Comparison of ENCODE assay signal across 9 mouse cellular contexts in genomic region chr9:45139082-45139481, GRCm38 (mm10). TPM values are rescaled to one million over a fixed set of nuclear protein-coding genes. Genes with fewer than 3 reads are reported as not detected.
DNase-seq lines count a peak whose midpoint lies in the region; ATAC-seq and TF ChIP-seq lines count a peak whose summit lies in the region.
"Had no signal": no experiment of that assay in that cellular context is flagged by ENCODE, and none has a peak within 500 bp of the region (broad histone marks: within the 10 kb centered on the region; RNA-seq: fewer than 3 reads in every experiment).

No protein-coding gene starts in this region.

- peak overlapping the region; percentile 75 for H3K27ac ChIP-seq in kidney, adult 2 months (ENCODE audit: insufficient read depth, low read depth, low read length)
- H3K27ac ChIP-seq in embryonic facial prominence, embryonic 11.5 days (replicated peaks; ENCODE audit: low read depth, low read length), result no peak overlapping the region
- no peak overlapping the region for H3K27ac ChIP-seq in hindbrain, embryonic 15.5 days (replicated peaks)
- no peak overlapping the region for H3K27ac ChIP-seq in midbrain, embryonic 14.5 days (replicated peaks; ENCODE audit: low read depth, low read length)

- H3K36me3 ChIP-seq in kidney, adult 2 months (ENCODE audit: control insufficient read depth, insufficient read depth, low read length), result no peaks in the 10 kb centered on the region
- H3K36me3 ChIP-seq in embryonic facial prominence, embryonic 11.5 days (replicated peaks; ENCODE audit: control insufficient read depth, insufficient read depth, low read depth, low read length), result no peaks in the 10 kb centered on the region
- H3K36me3 ChIP-seq in hindbrain, embryonic 15.5 days, result no peaks in the 10 kb centered on the region
- H3K36me3 ChIP-seq in midbrain, embryonic 14.5 days (ENCODE audit: control insufficient read depth, insufficient read depth, low read length), result no peaks in the 10 kb centered on the region

- no peak for TF ChIP-seq CTCF in kidney, adult 2 months (conservative IDR thresholded peaks at IDR 0.05; ENCODE audit: insufficient read depth, insufficient read length, low read depth, low read length)

- no peaks in the 10 kb centered on the region; the same call in 1 of the 2 replicates for H3K4me1 ChIP-seq in kidney, adult 2 months (ENCODE audit: control insufficient read depth, insufficient read depth, low read length)
- H3K4me1 ChIP-seq in embryonic facial prominence, embryonic 11.5 days (ENCODE audit: control insufficient read depth, insufficient read depth, low read length), result peaks cover 6% of the 10 kb centered on the region
- peaks cover 17% of the 10 kb centered on the region for H3K4me1 ChIP-seq in hindbrain, embryonic 15.5 days (replicated peaks)
- H3K4me1 ChIP-seq in midbrain, embryonic 14.5 days (ENCODE audit: control insufficient read depth, insufficient read depth, low read length), result peaks cover 7% of the 10 kb centered on the region; the same call in 1 of the 2 replicates

- H3K9me3 ChIP-seq in embryonic facial prominence, embryonic 11.5 days (replicated peaks; ENCODE audit: control insufficient read depth, low read length), result no peaks in the 10 kb centered on the region
- no peaks in the 10 kb centered on the region for H3K9me3 ChIP-seq in hindbrain, embryonic 15.5 days
- no peaks in the 10 kb centered on the region for H3K9me3 ChIP-seq in midbrain, embryonic 14.5 days (ENCODE audit: control insufficient read depth, low read length)

- no peak for TF ChIP-seq POLR2A in kidney, adult 2 months (IDR thresholded peaks at IDR 0.05; ENCODE audit: low read depth, low read length)

- no peak for ATAC-seq in embryonic facial prominence, embryonic 11.5 days (replicated peaks; ENCODE audit: insufficient number of reproducible peaks, low FRiP score, low TSS enrichment, low read depth)
- no peak for ATAC-seq in hindbrain, embryonic 15.5 days (ENCODE audit: low FRiP score, low read depth)
- ATAC-seq in midbrain, embryonic 14.5 days (ENCODE audit: low FRiP score, low TSS enrichment), result no peak

- 18% methylated on average over 7 of the region's 7 CpGs for WGBS in kidney, adult 2 months
- WGBS in embryonic facial prominence, embryonic 11.5 days, result 5% methylated on average over 7 of the region's 7 CpGs
- 2% methylated on average over 7 of the region's 7 CpGs for WGBS in hindbrain, embryonic 15.5 days
- 3% methylated on average over 7 of the region's 7 CpGs for WGBS in midbrain, embryonic 14.5 days

- H3K27me3 ChIP-seq in kidney, adult 2 months (replicated peaks; ENCODE audit: control insufficient read depth, insufficient read depth, low read length), result peaks cover 4% of the 10 kb centered on the region; the same call in 1 of the 2 replicates
- H3K27me3 ChIP-seq in embryonic facial prominence, embryonic 11.5 days (ENCODE audit: control insufficient read depth, insufficient read depth, low read length), result peaks cover 44% of the 10 kb centered on the region
- H3K27me3 ChIP-seq in hindbrain, embryonic 15.5 days, result peaks cover 88% of the 10 kb centered on the region
- H3K27me3 ChIP-seq in midbrain, embryonic 14.5 days (ENCODE audit: control insufficient read depth, insufficient read depth, low read length), result peaks cover 82% of the 10 kb centered on the region

- intact Hi-C loops in left cerebral cortex, postnatal 10 days (cut with DNase I), result no loop called here

- H3K9ac ChIP-seq in embryonic facial prominence, embryonic 11.5 days (replicated peaks; ENCODE audit: low read length), result no peak overlapping the region
- H3K9ac ChIP-seq in hindbrain, embryonic 15.5 days, result peak overlapping the region; percentile 37; the same call in 1 of the 2 replicates
- H3K9ac ChIP-seq in midbrain, embryonic 14.5 days (replicated peaks; ENCODE audit: low read length), result peak overlapping the region; percentile 43; the same call in 1 of the 2 replicates

- no peak for DNase-seq in kidney, adult 2 months
- no peak for DNase-seq in kidney, postnatal 10 days
- DNase-seq in embryonic facial prominence, embryonic 11.5 days (ENCODE audit: low spot score), result no peak
- no peak for DNase-seq in midbrain, embryonic 14.5 days
- DNase-seq in T-cell, adult 2 months (ENCODE audit: low spot score), result no peak
- no peak for DNase-seq in embryo, embryonic 11 days
- no peak for DNase-seq in left cerebral cortex, postnatal 10 days (ENCODE audit: extremely low spot score in 1 of 2, low spot score in 2 of 2)

- peak overlapping the region; percentile 97 for H3K4me2 ChIP-seq in embryonic facial prominence, embryonic 11.5 days (ENCODE audit: low read depth, low read length)
- H3K4me2 ChIP-seq in hindbrain, embryonic 15.5 days, result peak overlapping the region; percentile 91
- peak overlapping the region; percentile 88 for H3K4me2 ChIP-seq in midbrain, embryonic 14.5 days (ENCODE audit: low read length)

- peak overlapping the region; percentile 62 for H3K4me3 ChIP-seq in kidney, adult 2 months (ENCODE audit: insufficient read depth, low read depth, low read length)
- H3K4me3 ChIP-seq in embryonic facial prominence, embryonic 11.5 days (ENCODE audit: low read depth, low read length), result peak overlapping the region; percentile 49
- peak overlapping the region; percentile 49 for H3K4me3 ChIP-seq in hindbrain, embryonic 15.5 days
- peak overlapping the region; percentile 39 for H3K4me3 ChIP-seq in midbrain, embryonic 14.5 days (replicated peaks; ENCODE audit: low read depth, low read length)

RNA-seq across cellular contexts. Expression of gene Scn4b, which starts 0.9 kb away (rescaled TPM):
- 13.3 and 13.8 TPM in 2 replicates for polyA plus RNA-seq in kidney, adult 2 months (2012; rRNA removed)
- 0.04 and 0.21 TPM in 2 replicates for polyA plus RNA-seq in embryonic facial prominence, embryonic 11.5 days (2014; fragmentation: Nextera tagmentation; extraction: Ambion mirVana)
- 0.31 and 0.55 TPM in 2 replicates for polyA plus RNA-seq in hindbrain, embryonic 15.5 days (2015; fragmentation: Nextera tagmentation; extraction: Ambion mirVana)
- 0.05 TPM in 1 of 2 replicates, not detected in the other for polyA plus RNA-seq in midbrain, embryonic 14.5 days (2014; fragmentation: Nextera tagmentation; extraction: Ambion mirVana)
- total RNA-seq in left cerebral cortex, postnatal 10 days (2021), result 10 to 100 TPM in 1 of 2 experiments, 1 to 10 TPM in 1; 4.4 to 11.9 TPM
- total RNA-seq: MEL had no signal

RNA-seq across cellular contexts. Expression of gene Scn2b, which starts 21.5 kb away (rescaled TPM):
- 0.45 and 0.58 TPM in 2 replicates for polyA plus RNA-seq in kidney, adult 2 months (2012; rRNA removed)
- polyA plus RNA-seq in embryonic facial prominence, embryonic 11.5 days (2014; fragmentation: Nextera tagmentation; extraction: Ambion mirVana), result 4.1 and 4.9 TPM in 2 replicates
- polyA plus RNA-seq in hindbrain, embryonic 15.5 days (2015; fragmentation: Nextera tagmentation; extraction: Ambion mirVana), result 10.3 TPM in 2 replicates
- 6.6 and 8.1 TPM in 2 replicates for polyA plus RNA-seq in midbrain, embryonic 14.5 days (2014; fragmentation: Nextera tagmentation; extraction: Ambion mirVana)
- 10 to 100 TPM; 89.1 to 97.5 TPM for total RNA-seq in left cerebral cortex, postnatal 10 days (2021)
- total RNA-seq: MEL had no signal

RNA-seq across cellular contexts. Expression of gene BC049352, which starts 42.7 kb away (rescaled TPM):
- polyA plus RNA-seq in kidney, adult 2 months (2012; rRNA removed), result 2.7 and 2.9 TPM in 2 replicates
- not detected in 2 replicates for polyA plus RNA-seq in embryonic facial prominence, embryonic 11.5 days (2014; fragmentation: Nextera tagmentation; extraction: Ambion mirVana)
- polyA plus RNA-seq in hindbrain, embryonic 15.5 days (2015; fragmentation: Nextera tagmentation; extraction: Ambion mirVana), result not detected in 2 replicates
- polyA plus RNA-seq in midbrain, embryonic 14.5 days (2014; fragmentation: Nextera tagmentation; extraction: Ambion mirVana), result not detected in 2 replicates
- under 1 TPM in 1 of 2 experiments, not detected in 1; 0.32 TPM for total RNA-seq in left cerebral cortex, postnatal 10 days (2021)
- total RNA-seq: MEL had no signal
